Mouse (Mus musculus) cerebellum, adult 11 months (tissue): ENCODE data around the gene Psmc2.

Experiments
- DNase-seq: peaks from one replicate; pipeline ENCODE4 v3.0.0; 2022

Psmc2 gene

GRCm38 (mm10) chr5:21785053-21785452 lies at the start of gene Psmc2, which contains the start of gene Dnajc2:
Gene Psmc2, plus strand, starts transcription at chr5:21785283.
Gene Dnajc2, minus strand, starts transcription at chr5:21785251.
- DNase-seq, result peak; percentile 88

GRCm38 (mm10) chr5:21735584-21735983 lies 49.5 kb upstream of the Psmc2 start:
- DNase-seq, result peak; percentile 26

GRCm38 (mm10) chr5:21736046-21736445 lies 49.0 kb upstream of the Psmc2 start:
- no peak for DNase-seq

- DNase-seq, result peak; percentile 86
Observed at GRCm38 (mm10) chr5:21736956-21737585, 48.0 kb upstream of the Psmc2 start, which contains the start of gene Pmpcb. Gene Pmpcb, plus strand, starts transcription at chr5:21737141.

- DNase-seq, result no peak
Observed at GRCm38 (mm10) chr5:21737620-21738019, 47.5 kb upstream of the Psmc2 start.

GRCm38 (mm10) chr5:21739120-21739519 lies 46.0 kb upstream of the Psmc2 start:
- no peak for DNase-seq

- DNase-seq, result no peak
Observed at GRCm38 (mm10) chr5:21739881-21740280, 45.2 kb upstream of the Psmc2 start.

- no peak for DNase-seq
Observed at GRCm38 (mm10) chr5:21743606-21744005, 41.5 kb upstream of the Psmc2 start.

- no peak for DNase-seq
Observed at GRCm38 (mm10) chr5:21744651-21745050, 40.4 kb upstream of the Psmc2 start.

- no peak for DNase-seq
Observed at GRCm38 (mm10) chr5:21745966-21746365, 39.1 kb upstream of the Psmc2 start.

- DNase-seq, result no peak
Observed at GRCm38 (mm10) chr5:21768506-21768905, 16.6 kb upstream of the Psmc2 start.

- DNase-seq, result no peak
Observed at GRCm38 (mm10) chr5:21769841-21770240, 15.2 kb upstream of the Psmc2 start.

GRCm38 (mm10) chr5:21776491-21776890 lies 8.6 kb upstream of the Psmc2 start:
- DNase-seq, result no peak

GRCm38 (mm10) chr5:21784161-21785052 lies 676 bp upstream of the Psmc2 start:
- peak; percentile 7 for DNase-seq

GRCm38 (mm10) chr5:21785776-21786175 lies 693 bp downstream of the Psmc2 start:
- no peak for DNase-seq

- peak; percentile 87 for DNase-seq
Observed at GRCm38 (mm10) chr5:21786258-21787185, 1.4 kb downstream of the Psmc2 start.

- DNase-seq, result no peak
Observed at GRCm38 (mm10) chr5:21787186-21788105, 2.4 kb downstream of the Psmc2 start.

GRCm38 (mm10) chr5:21789061-21789460 lies 4.0 kb downstream of the Psmc2 start:
- no peak for DNase-seq

GRCm38 (mm10) chr5:21792166-21792565 lies 7.1 kb downstream of the Psmc2 start:
- no peak for DNase-seq

GRCm38 (mm10) chr5:21802907-21803306 lies 17.8 kb downstream of the Psmc2 start:
- no peak for DNase-seq

GRCm38 (mm10) chr5:21803691-21804188 lies 18.7 kb downstream of the Psmc2 start:
- no peak for DNase-seq

GRCm38 (mm10) chr5:21804837-21805236 lies 19.8 kb downstream of the Psmc2 start:
- DNase-seq, result no peak
